Mouse (Mus musculus) MEL (cell line): ENCODE results near the gene Pink1. TPM values are rescaled to one million over a fixed set of nuclear protein-coding genes. Genes with fewer than 3 reads are reported as not detected.

ENCODE experiments used
- DNase-seq: peaks from one replicate; pipeline ENCODE4 v3.0.0; 2011; ENCODE audit warnings: low read depth, low spot score
- H3K27ac ChIP-seq: 2 replicates; pipeline ENCODE4 v1.5.1; 2012; ENCODE audit warnings: low read depth, mild to moderate bottlenecking, control low read depth, low read length, moderate library complexity; ENCODE audit not compliant: control insufficient read depth
- H3K27me3 ChIP-seq, 2 experiments: fragments of 150-350 bp in 1 of 2; sonication (generic) in 1 of 2; 2 replicates each; pipeline ENCODE4 v1.6.1; 2012; ENCODE audit warnings: low read length in 2 of 2, mild to moderate bottlenecking in 2 of 2, improper control_type of control experiment in 1 of 2, moderate library complexity in 1 of 2; ENCODE audit not compliant: insufficient read depth in 2 of 2, control insufficient read depth in 1 of 2
- H3K36me3 ChIP-seq, 2 experiments: 2 replicates each; pipeline ENCODE4 v1.6.1; 2012 to 2014; ENCODE audit warnings: low read length in 2 of 2, improper control_type of control experiment in 1 of 2, inconsistent platforms in 1 of 2, mild to moderate bottlenecking in 1 of 2; ENCODE audit not compliant: insufficient read depth in 2 of 2, control insufficient read depth in 1 of 2
- H3K4me1 ChIP-seq, 2 experiments: fragments of 150-350 bp in 1 of 2; sonication (generic) in 1 of 2; 2 replicates each; pipeline ENCODE4 v1.6.1; 2012; ENCODE audit warnings: low read length in 2 of 2, improper control_type of control experiment in 1 of 2, mild to moderate bottlenecking in 1 of 2; ENCODE audit not compliant: insufficient read depth in 2 of 2, control insufficient read depth in 1 of 2
- H3K4me3 ChIP-seq, 2 experiments: fragments of 150-350 bp in 1 of 2; sonication (generic) in 1 of 2; 2 replicates each; pipeline ENCODE4 v1.5.1; 2012; ENCODE audit warnings: low read depth in 2 of 2, low read length in 2 of 2, mild to moderate bottlenecking in 2 of 2, moderate library complexity in 2 of 2, control low read depth in 1 of 2, improper control_type of control experiment in 1 of 2; ENCODE audit not compliant: control insufficient read depth in 1 of 2, insufficient read depth in 1 of 2
- H3K79me2 ChIP-seq: 2 replicates; pipeline ENCODE4 v1.6.1; 2012; ENCODE audit warnings: mild to moderate bottlenecking, low read length, moderate library complexity; ENCODE audit not compliant: control insufficient read depth, poor library complexity, insufficient read depth
- H3K9ac ChIP-seq: 2 replicates; pipeline ENCODE4 v1.6.1; 2012; ENCODE audit warnings: low read depth, mild to moderate bottlenecking, control low read depth, low read length, moderate library complexity; ENCODE audit not compliant: control insufficient read depth, poor library complexity, severe bottlenecking
- H3K9me3 ChIP-seq: fragments of 150-350 bp; sonication (generic); replicated peaks from 2 replicates; pipeline ENCODE4 v1.6.1; 2012; ENCODE audit warnings: mild to moderate bottlenecking, low read length, improper control_type of control experiment, moderate library complexity; ENCODE audit not compliant: insufficient read depth
- BHLHE40 ChIP-seq: IDR thresholded peaks from 2 replicates; pipeline ENCODE4 v1.6.1; 2012; ENCODE audit warnings: low read depth, mild to moderate bottlenecking, inconsistent platforms, low read length, improper control_type of control experiment, borderline replicate concordance
- CHD1 ChIP-seq: IDR thresholded peaks from 2 replicates; pipeline ENCODE4 v1.6.1; 2012; ENCODE audit warnings: low read depth, mild to moderate bottlenecking, inconsistent platforms, low read length, improper control_type of control experiment
- CHD2 ChIP-seq: IDR thresholded peaks from 2 replicates; pipeline ENCODE4 v1.6.1; 2011; ENCODE audit warnings: low read length, improper control_type of control experiment
- CTCF ChIP-seq, 3 experiments: IDR thresholded peaks in 2 of 3; conservative IDR thresholded peaks in 1 of 3; 2 replicates each; pipeline ENCODE4 v1.5.1; 2011 to 2012; ENCODE audit warnings: low read length in 3 of 3, low read depth in 2 of 3, mild to moderate bottlenecking in 2 of 3, improper control_type of control experiment in 1 of 3, inconsistent platforms in 1 of 3, mixed read lengths in 1 of 3, moderate library complexity in 1 of 3; ENCODE audit not compliant: control insufficient read depth in 1 of 3, insufficient read depth in 1 of 3, poor library complexity in 1 of 3, severe bottlenecking in 1 of 3
- E2F4 ChIP-seq: IDR thresholded peaks from 2 replicates; pipeline ENCODE4 v1.6.1; 2011; ENCODE audit warnings: low read depth, low read length, improper control_type of control experiment, borderline replicate concordance
- ELF1 ChIP-seq: IDR thresholded peaks from 2 replicates; pipeline ENCODE4 v1.6.1; 2014; ENCODE audit warnings: low read depth, mild to moderate bottlenecking, inconsistent platforms, low read length, improper control_type of control experiment, moderate library complexity
- ETS1 ChIP-seq: IDR thresholded peaks from 2 replicates; pipeline ENCODE4 v1.6.1; 2012; ENCODE audit warnings: low read depth, mild to moderate bottlenecking, inconsistent platforms, low read length, improper control_type of control experiment, moderate library complexity
- GABPA ChIP-seq: IDR thresholded peaks from 2 replicates; pipeline ENCODE4 v1.6.1; 2012; ENCODE audit warnings: low read depth, mild to moderate bottlenecking, inconsistent platforms, low read length, improper control_type of control experiment, moderate library complexity
- GATA1 ChIP-seq: IDR thresholded peaks from 2 replicates; pipeline ENCODE4 v1.6.1; 2011; ENCODE audit warnings: low read depth, low read length, improper control_type of control experiment
- HCFC1 ChIP-seq: IDR thresholded peaks from 2 replicates; pipeline ENCODE4 v1.6.1; 2012; ENCODE audit warnings: low read depth, mild to moderate bottlenecking, inconsistent platforms, low read length, improper control_type of control experiment, moderate library complexity
- JUND ChIP-seq: IDR thresholded peaks from 2 replicates; pipeline ENCODE4 v1.6.1; 2011; ENCODE audit warnings: low read depth, mild to moderate bottlenecking, improper control_type of control experiment, low read length
- KAT2A ChIP-seq: conservative IDR thresholded peaks from 2 replicates; pipeline ENCODE4 v1.6.1; 2012; ENCODE audit warnings: low read depth, low read length, improper control_type of control experiment, inconsistent platforms
- MAFK ChIP-seq: IDR thresholded peaks from 2 replicates; pipeline ENCODE4 v1.6.1; 2011; ENCODE audit warnings: low read depth, mild to moderate bottlenecking, low read length, improper control_type of control experiment, borderline replicate concordance
- MAX ChIP-seq: IDR thresholded peaks from 2 replicates; pipeline ENCODE4 v1.6.1; 2011; ENCODE audit warnings: low read length, improper control_type of control experiment
- MEF2A ChIP-seq: IDR thresholded peaks from 2 replicates; pipeline ENCODE4 v1.6.1; 2014; ENCODE audit warnings: low read depth, mild to moderate bottlenecking, inconsistent platforms, low read length, improper control_type of control experiment; ENCODE audit not compliant: poor library complexity, insufficient replicate concordance, severe bottlenecking; ENCODE audit errors: extremely low read depth
- MXI1 ChIP-seq: IDR thresholded peaks from 2 replicates; pipeline ENCODE4 v1.6.1; 2011; ENCODE audit warnings: mild to moderate bottlenecking, low read depth, low read length, improper control_type of control experiment
- MYB ChIP-seq: IDR thresholded peaks from 2 replicates; pipeline ENCODE4 v1.6.1; 2011; ENCODE audit warnings: mild to moderate bottlenecking, low read depth, low read length, improper control_type of control experiment
- MYC ChIP-seq: IDR thresholded peaks from 2 replicates; pipeline ENCODE4 v1.6.1; 2011; ENCODE audit warnings: low read depth, mild to moderate bottlenecking, low read length, improper control_type of control experiment, moderate library complexity
- NELFE ChIP-seq: IDR thresholded peaks from 2 replicates; pipeline ENCODE4 v1.6.1; 2011; ENCODE audit warnings: low read depth, low read length, improper control_type of control experiment
- NRF1 ChIP-seq: IDR thresholded peaks from 2 replicates; pipeline ENCODE4 v1.6.1; 2014; ENCODE audit warnings: low read depth, mild to moderate bottlenecking, inconsistent platforms, low read length, improper control_type of control experiment, moderate library complexity; ENCODE audit not compliant: poor library complexity, insufficient read depth, severe bottlenecking
- POLR2AphosphoS2 ChIP-seq: IDR thresholded peaks from 2 replicates; pipeline ENCODE4 v1.6.1; 2011; ENCODE audit warnings: low read length, improper control_type of control experiment
- POLR2AphosphoS5 ChIP-seq: IDR thresholded peaks from 2 replicates; pipeline ENCODE4 v1.6.1; 2012; ENCODE audit warnings: low read depth, borderline replicate concordance, mild to moderate bottlenecking, inconsistent platforms, low read length, moderate library complexity, mixed read lengths
- RAD21 ChIP-seq: IDR thresholded peaks from 2 replicates; pipeline ENCODE4 v1.6.1; 2011; ENCODE audit warnings: mild to moderate bottlenecking, low read depth, low read length, improper control_type of control experiment
- SIN3A ChIP-seq: IDR thresholded peaks from 2 replicates; pipeline ENCODE4 v1.6.1; 2012; ENCODE audit warnings: low read length, improper control_type of control experiment, inconsistent platforms
- SMC3 ChIP-seq: IDR thresholded peaks from 2 replicates; pipeline ENCODE4 v1.6.1; 2011; ENCODE audit warnings: low read depth, low read length, improper control_type of control experiment
- TAL1 ChIP-seq: IDR thresholded peaks from 2 replicates; pipeline ENCODE4 v1.6.1; 2012; ENCODE audit warnings: mild to moderate bottlenecking, inconsistent platforms, low read length, moderate library complexity, mixed read lengths
- TBP ChIP-seq: IDR thresholded peaks from 2 replicates; pipeline ENCODE4 v1.8.0; 2011; ENCODE audit warnings: low read depth, low read length, improper control_type of control experiment
- TCF12 ChIP-seq: IDR thresholded peaks from 2 replicates; pipeline ENCODE4 v1.6.1; 2014; ENCODE audit warnings: low read depth, mild to moderate bottlenecking, inconsistent platforms, low read length, improper control_type of control experiment, moderate library complexity
- UBTF ChIP-seq: IDR thresholded peaks from 2 replicates; pipeline ENCODE4 v1.6.1; 2012; ENCODE audit warnings: low read depth, mild to moderate bottlenecking, inconsistent platforms, low read length, improper control_type of control experiment, moderate library complexity, borderline replicate concordance; ENCODE audit not compliant: insufficient read depth
- USF1 ChIP-seq: IDR thresholded peaks from 2 replicates; pipeline ENCODE4 v1.6.1; 2014; ENCODE audit warnings: low read depth, mild to moderate bottlenecking, inconsistent platforms, low read length, improper control_type of control experiment, moderate library complexity
- USF2 ChIP-seq, 2 experiments: IDR thresholded peaks; 2 replicates each; pipeline ENCODE4 v1.6.1; 2011 to 2012; ENCODE audit warnings: improper control_type of control experiment in 2 of 2, low read length in 2 of 2, borderline replicate concordance in 1 of 2, inconsistent platforms in 1 of 2, low read depth in 1 of 2, mild to moderate bottlenecking in 1 of 2; ENCODE audit not compliant: insufficient read depth in 1 of 2
- ZC3H11A ChIP-seq: IDR thresholded peaks from 2 replicates; pipeline ENCODE4 v1.6.1; 2012; ENCODE audit warnings: low read depth, mild to moderate bottlenecking, inconsistent platforms, low read length, improper control_type of control experiment
- ZKSCAN1 ChIP-seq: IDR thresholded peaks from 2 replicates; pipeline ENCODE4 v1.6.1; 2012; ENCODE audit warnings: low read depth, mild to moderate bottlenecking, inconsistent platforms, low read length, improper control_type of control experiment, moderate library complexity
- ZMIZ1 ChIP-seq: IDR thresholded peaks from 2 replicates; pipeline ENCODE4 v1.6.1; 2012; ENCODE audit warnings: low read depth, mild to moderate bottlenecking, inconsistent platforms, low read length, improper control_type of control experiment, moderate library complexity
- ZNF384 ChIP-seq: IDR thresholded peaks from 2 replicates; pipeline ENCODE4 v1.6.1; 2012; ENCODE audit warnings: low read depth, mild to moderate bottlenecking, inconsistent platforms, low read length, improper control_type of control experiment
- polyA plus RNA-seq, 2 experiments: library from polyadenylated mRNA; stranded (reverse) in 1 of 2; unstranded in 1 of 2; fragments of >175 nt in 1 of 2; fragments of >200 nt in 1 of 2; gene quantifications; 2 replicates each; pipeline versions ENCODE4 v1.2.1 to v1.2.4; 2012; ENCODE audit warnings: low replicate concordance in 2 of 2, low read depth in 1 of 2; ENCODE audit not compliant: insufficient read length in 2 of 2, insufficient read depth in 1 of 2, missing spikeins in 1 of 2
- total RNA-seq: library from RNA; depleted of rRNA; stranded (reverse); fragments of 300-350 nt; gene quantifications from 2 replicates; pipeline ENCODE4 v1.2.3, GENCODE M21; 2012; rRNA removed

Pink1 gene
- total RNA-seq: 14.0 and 21.2 TPM in 2 replicates
- 10 to 100 TPM in 1 of 2 experiments, not detected in 1; 22.1 TPM for polyA plus RNA-seq

GRCm38 (mm10) chr4:138326077-138326695 is at the start of gene Pink1:
Pink1 (minus strand) TSS chr4:138326307.
- DNase-seq: peak; percentile 90
- H3K9ac ChIP-seq: peak within 1 kb of the TSS; percentile 90
- H3K9me3 ChIP-seq: no peaks in the 10 kb centered on the region
- peak within 1 kb of the TSS; percentile 90 to 92 for H3K4me3 ChIP-seq
- H3K27ac ChIP-seq: peak within 1 kb of the TSS; percentile 45
- H3K36me3 ChIP-seq: 0 out of 4 replicates have a peak, but pooled peaks cover 0 to 2% of the 10 kb centered on the region in 2 experiments
- no peaks in the 10 kb centered on the region for H3K27me3 ChIP-seq
- H3K4me1 ChIP-seq: peaks cover 0 to 4% of the 10 kb centered on the region in 2 experiments; a peak in 1 of 4 replicates
- H3K79me2 ChIP-seq: peaks cover 3% of the 10 kb centered on the region; the same call in 1 of the 2 replicates
- TF ChIP-seq ZKSCAN1 (no peak), MAFK (no peak), ZMIZ1 (no peak), ETS1 (0 out of 2 replicates have a peak, but pooled peaks have one; percentile 21), MEF2A (no peak), TCF12 (peak; percentile 40; the same call in 1 of the 2 replicates), POLR2AphosphoS5 (no peak), MYB (no peak), SIN3A (peak; percentile 72), CTCF (IDR thresholded peaks at IDR 0.05 in 2 of 3, conservative IDR thresholded peaks at IDR 0.05 in 1 of 3; ENCODE audit: control insufficient read depth in 1 of 3, insufficient read depth in 1 of 3, low read depth in 2 of 3, low read length in 3 of 3, poor library complexity in 1 of 3, severe bottlenecking in 1 of 3) (peak; percentile 88 to 95 (median 91)), E2F4 (no peak), USF2 (IDR thresholded peaks at IDR 0.05; ENCODE audit: borderline replicate concordance in 1 of 2, insufficient read depth in 1 of 2, low read depth in 1 of 2, low read length in 2 of 2) (no peak), TBP (no peak), MXI1 (peak; percentile 64; the same call in 1 of the 2 replicates), ZC3H11A (peak; percentile 80), TAL1 (no peak), BHLHE40 (no peak), ELF1 (no peak), ZNF384 (no peak), RAD21 (peak; percentile 87), MAX (0 out of 2 replicates have a peak, but pooled peaks have one; percentile 33), HCFC1 (peak; percentile 51; the same call in 1 of the 2 replicates), MYC (no peak), USF1 (no peak), NRF1 (peak; percentile 94), POLR2AphosphoS2 (no peak), GABPA (no peak), KAT2A (no peak), NELFE (peak; percentile 40), UBTF (no peak), SMC3 (peak; percentile 78), GATA1 (peak; percentile 32; the same call in 1 of the 2 replicates), CHD1 (no peak), CHD2 (no peak), JUND (no peak)
